Mouse (Mus musculus) lung, embryonic 16.5 days (tissue): ENCODE data around the gene Lctl. TPM values are rescaled to one million over a fixed set of nuclear protein-coding genes. Genes with fewer than 3 reads are reported as not detected.

Experiments
- polyA plus RNA-seq: library from polyadenylated mRNA; unstranded; fragments of >200 nt; fragmentation: Nextera tagmentation; extraction: Ambion mirVana; gene quantifications from 2 replicates; pipeline ENCODE4 v1.2.1, GENCODE M21; 2015

The Lctl gene
- polyA plus RNA-seq, 1 experiment from 2014 or later = not detected

Other genes starting within 250 kb of the Lctl start
- 6.8 and 8.6 TPM in 2 replicates for gene Smad6, start 95.1 kb upstream of the Lctl start, polyA plus RNA-seq
- gene Zwilch, start 56.0 kb downstream of the Lctl start, polyA plus RNA-seq = 27.9 and 28.5 TPM in 2 replicates
- 1,101 and 1,112 TPM in 2 replicates for gene Rpl4, start 56.2 kb downstream of the Lctl start, polyA plus RNA-seq
- gene Snapc5, start 62.1 kb downstream of the Lctl start, polyA plus RNA-seq = 28.5 and 34.2 TPM in 2 replicates
- 1.4 and 3.9 TPM in 2 replicates for gene Uchl4, start 118.1 kb downstream of the Lctl start, polyA plus RNA-seq
- gene Map2k1, start 136.5 kb downstream of the Lctl start, polyA plus RNA-seq = 66.5 and 66.7 TPM in 2 replicates
- 206 and 224 TPM in 2 replicates for gene Tipin, start 164.4 kb downstream of the Lctl start, polyA plus RNA-seq
- gene Dis3l, start 224.1 kb downstream of the Lctl start, polyA plus RNA-seq = 20.9 and 21.4 TPM in 2 replicates